Mouse (Mus musculus): ENCODE measurements at regions not wholly inside any gene's neighbourhood (a gene's known extent, or its start where the extent isn't known, plus 50 kb on each side); places are given as distances from the start of the nearest gene placed in this dataset.

GRCm38 (mm10) chr5:43358928-43359765 lies 126.2 kb downstream of the Cpeb2 start:
- H3K27me3 ChIP-seq, result no peaks in the 10 kb centered on the region
- no peaks in the 10 kb centered on the region for H3K9me3 ChIP-seq (replicated peaks)
- no peak overlapping the region for H3K9ac ChIP-seq
- H3K36me3 ChIP-seq (replicated peaks), result no peaks in the 10 kb centered on the region
- ATAC-seq (ENCODE audit: insufficient read depth), result no peak
- WGBS (ENCODE audit: insufficient replicate concordance), result 65% methylated on average over 7 of the region's 7 CpGs
- H3K4me3 ChIP-seq (replicated peaks), result no peak overlapping the region
- peaks cover 15% of the 10 kb centered on the region for H3K4me1 ChIP-seq (replicated peaks)
- H3K27ac ChIP-seq (replicated peaks), result no peak overlapping the region
- no peak overlapping the region for H3K4me2 ChIP-seq

DNA sequence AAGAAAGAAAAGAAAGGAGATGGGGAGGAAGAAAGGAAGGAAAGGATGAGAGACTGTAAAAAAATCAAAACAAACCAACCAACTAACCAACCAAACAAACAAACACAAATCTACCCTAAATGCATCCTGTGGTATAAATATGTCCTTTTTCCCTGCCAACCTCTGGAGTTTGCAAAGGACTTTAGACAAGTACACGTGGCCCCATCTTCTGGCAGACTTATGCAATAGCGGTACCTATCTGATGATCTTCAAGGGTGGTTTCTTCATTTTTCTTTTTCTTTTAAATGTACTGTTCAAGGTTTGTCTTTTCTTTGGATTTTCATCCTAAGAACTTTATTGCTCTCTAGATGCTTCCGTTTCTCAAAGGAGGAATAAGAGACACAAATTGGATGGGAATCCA lies 127.3 kb downstream of the Cpeb2 start:
- H3K9me3 ChIP-seq (replicated peaks), result no peaks in the 10 kb centered on the region
- H3K4me1 ChIP-seq (replicated peaks), result peaks cover 5% of the 10 kb centered on the region
- H3K27me3 ChIP-seq, result no peaks in the 10 kb centered on the region
- no peak overlapping the region for H3K9ac ChIP-seq
- no peak for ATAC-seq (ENCODE audit: insufficient read depth)
- H3K36me3 ChIP-seq (replicated peaks), result no peaks in the 10 kb centered on the region
- no peak overlapping the region for H3K4me2 ChIP-seq
- WGBS (ENCODE audit: insufficient replicate concordance), result 34% methylated on average over 3 of the region's 3 CpGs
- no peak overlapping the region for H3K27ac ChIP-seq (replicated peaks)
- H3K4me3 ChIP-seq (replicated peaks), result no peak overlapping the region

- no peaks in the 10 kb centered on the region for H3K36me3 ChIP-seq (replicated peaks)
- H3K4me2 ChIP-seq, result no peak overlapping the region
- H3K4me1 ChIP-seq (replicated peaks), result no peaks in the 10 kb centered on the region
- H3K9me3 ChIP-seq (replicated peaks), result no peaks in the 10 kb centered on the region
- WGBS (ENCODE audit: insufficient replicate concordance), result 63% methylated on average over 1 of the region's 1 CpGs
- ATAC-seq (ENCODE audit: insufficient read depth), result no peak
- no peak overlapping the region for H3K4me3 ChIP-seq (replicated peaks)
- H3K9ac ChIP-seq, result no peak overlapping the region
- H3K27me3 ChIP-seq, result no peaks in the 10 kb centered on the region
- no peak overlapping the region for H3K27ac ChIP-seq (replicated peaks)
These were observed 128.1 kb downstream of the Cpeb2 start for GRCm38 (mm10) chr5:43361026-43361425.

- no peak for ATAC-seq (ENCODE audit: insufficient read depth)
These were observed 139.4 kb downstream of the Cpeb2 start for GRCm38 (mm10) chr5:43372385-43372784.

DNA sequence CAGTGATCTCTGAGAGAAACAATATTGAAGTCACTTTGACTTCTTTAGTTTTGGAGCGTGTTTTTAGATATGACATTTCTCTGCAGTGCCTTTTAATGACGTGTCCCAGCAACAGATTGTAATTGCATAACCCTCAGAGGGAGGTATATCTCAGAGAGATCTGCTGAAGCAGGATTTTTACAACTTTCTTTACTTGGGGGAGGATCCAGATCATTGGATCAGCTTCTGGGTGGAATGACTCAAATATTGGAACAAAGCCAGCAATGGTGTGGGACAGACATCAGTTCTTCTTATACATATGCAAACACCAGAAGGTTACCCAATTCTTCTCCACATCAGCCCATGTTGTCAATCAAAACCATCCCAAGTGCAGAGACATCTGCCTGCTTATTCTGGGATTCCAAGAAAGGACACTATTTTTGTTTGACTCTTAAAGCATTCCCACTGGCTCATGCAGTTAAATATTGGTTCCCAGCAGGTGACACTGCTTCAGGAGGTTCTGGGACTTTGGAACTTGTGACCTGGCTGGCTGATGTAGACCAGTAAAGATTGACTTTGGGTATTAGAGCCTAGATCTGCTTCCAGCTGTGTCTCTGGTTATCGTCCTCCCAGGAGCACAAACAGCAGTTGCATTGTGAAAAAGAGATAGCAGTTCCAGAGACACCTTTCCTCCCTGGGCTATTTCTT lies 130.5 kb upstream of the C1qtnf7 start:
- Histone ChIP-seq H3K27me3 (no peaks in the 10 kb centered on the region), H3K27ac (replicated peaks) (no peak overlapping the region), H3K9ac (no peak overlapping the region), H3K4me2 (no peak overlapping the region), H3K36me3 (replicated peaks) (no peaks in the 10 kb centered on the region), H3K9me3 (replicated peaks) (no peaks in the 10 kb centered on the region), H3K4me1 (replicated peaks) (no peaks in the 10 kb centered on the region), H3K4me3 (replicated peaks) (no peak overlapping the region)
- no peak for ATAC-seq (ENCODE audit: insufficient read depth)
- WGBS (ENCODE audit: insufficient replicate concordance), result 56% methylated on average over 3 of the region's 3 CpGs

More at GRCm38 (mm10) chr5:43372385-43372784, 139.4 kb downstream of the Cpeb2 start:
- 50% methylated on average over 1 of the region's 1 CpGs for WGBS (ENCODE audit: insufficient replicate concordance)
- Histone ChIP-seq H3K4me2 (no peak overlapping the region), H3K9me3 (replicated peaks) (no peaks in the 10 kb centered on the region), H3K4me1 (replicated peaks) (no peaks in the 10 kb centered on the region), H3K4me3 (replicated peaks) (no peak overlapping the region), H3K27me3 (no peaks in the 10 kb centered on the region), H3K36me3 (replicated peaks) (no peaks in the 10 kb centered on the region), H3K9ac (no peak overlapping the region), H3K27ac (replicated peaks) (no peak overlapping the region)

DNA sequence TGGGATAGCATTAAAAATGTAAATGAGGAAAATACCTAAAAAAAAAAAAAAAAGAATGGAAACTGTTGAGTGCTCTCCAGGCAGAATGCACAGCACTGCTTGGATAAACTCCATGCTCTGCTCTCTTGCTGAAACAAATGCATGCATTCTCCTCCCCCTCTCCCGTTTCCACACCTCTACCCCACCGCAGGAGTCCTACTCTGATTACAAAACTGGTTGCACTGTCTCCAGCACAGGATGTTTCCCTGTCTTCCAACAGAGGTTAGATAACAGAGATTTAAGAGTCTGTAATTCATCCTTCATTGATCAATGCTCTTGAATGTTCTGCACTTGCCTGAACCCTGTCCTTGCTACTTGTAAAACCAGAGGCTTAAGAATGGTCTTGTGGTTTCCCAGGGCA lies 124.3 kb upstream of the C1qtnf7 start:
- Histone ChIP-seq H3K4me2 (no peak overlapping the region), H3K9me3 (replicated peaks) (no peaks in the 10 kb centered on the region), H3K36me3 (replicated peaks) (no peaks in the 10 kb centered on the region), H3K27ac (replicated peaks) (no peak overlapping the region), H3K4me1 (replicated peaks) (no peaks in the 10 kb centered on the region), H3K27me3 (no peaks in the 10 kb centered on the region), H3K4me3 (replicated peaks) (no peak overlapping the region), H3K9ac (no peak overlapping the region)
- 29% methylated on average over 2 of the region's 2 CpGs for WGBS (ENCODE audit: insufficient replicate concordance)
- no peak for ATAC-seq (ENCODE audit: insufficient read depth)

DNA sequence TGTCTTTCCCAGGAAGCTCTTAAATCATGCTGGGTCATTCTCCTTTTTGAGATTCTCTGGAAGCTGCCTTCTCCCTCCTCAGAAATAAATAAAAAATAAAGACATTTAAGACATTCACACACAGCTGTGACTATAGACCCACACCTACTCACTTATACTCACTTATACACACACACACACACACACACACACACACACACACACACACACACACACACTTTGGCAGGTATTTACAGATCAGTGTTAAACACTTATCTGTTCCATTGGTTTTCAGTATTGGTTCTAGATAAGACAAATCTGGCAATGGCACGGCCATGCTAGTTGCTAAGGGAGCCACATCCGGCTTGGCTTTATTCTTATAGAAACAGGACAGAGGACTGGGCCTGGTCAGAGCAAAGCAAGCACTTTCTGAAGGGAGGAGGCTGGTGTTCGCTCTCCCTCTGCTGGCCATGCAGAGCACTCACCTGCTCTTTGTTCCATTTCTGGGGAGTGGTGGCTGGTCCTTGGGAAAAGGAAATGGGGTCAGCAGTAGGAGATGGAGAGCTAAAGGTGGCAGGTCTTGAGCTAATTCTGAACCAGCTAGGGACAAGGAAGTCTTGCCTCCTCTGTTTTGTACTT lies 123.8 kb upstream of the C1qtnf7 start:
- Histone ChIP-seq H3K27ac (replicated peaks) (no peak overlapping the region), H3K36me3 (replicated peaks) (no peaks in the 10 kb centered on the region), H3K4me2 (no peak overlapping the region), H3K4me1 (replicated peaks) (no peaks in the 10 kb centered on the region), H3K4me3 (replicated peaks) (no peak overlapping the region), H3K9me3 (replicated peaks) (no peaks in the 10 kb centered on the region), H3K27me3 (no peaks in the 10 kb centered on the region), H3K9ac (no peak overlapping the region)
- 23% methylated on average over 3 of the region's 3 CpGs for WGBS (ENCODE audit: insufficient replicate concordance)
- ATAC-seq (ENCODE audit: insufficient read depth), result no peak

DNA sequence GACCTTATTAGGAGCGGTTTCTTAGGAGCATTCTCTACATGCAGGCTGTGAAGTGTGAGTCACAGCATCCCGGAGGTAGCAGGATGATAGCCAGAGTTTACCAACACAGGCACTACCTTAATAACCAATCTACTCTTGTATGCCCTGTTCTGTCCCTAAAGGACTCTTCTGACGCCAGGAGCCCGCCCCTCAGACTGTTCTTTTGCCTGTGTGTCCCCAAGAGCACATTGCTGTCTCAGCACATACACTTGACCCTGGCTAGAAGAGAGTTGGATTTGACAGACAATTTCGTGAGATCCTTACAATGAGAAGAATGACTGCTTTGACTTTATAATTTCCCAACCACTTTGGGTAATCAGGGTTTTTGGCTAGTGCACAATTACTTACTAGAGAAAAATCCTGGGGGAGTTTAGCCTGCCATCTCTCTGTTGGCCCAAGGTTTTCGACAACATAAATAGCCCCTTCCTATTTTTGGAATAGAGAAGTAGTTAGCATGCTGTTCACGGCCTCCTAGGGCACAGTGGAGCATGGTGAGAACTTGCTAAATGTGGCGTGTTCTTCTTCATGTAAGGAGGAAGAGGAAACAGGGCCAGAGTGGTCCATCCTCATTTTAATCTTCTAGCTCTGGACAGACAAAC lies 122.3 kb upstream of the C1qtnf7 start:
- ATAC-seq (ENCODE audit: insufficient read depth), result no peak
- Histone ChIP-seq H3K27ac (replicated peaks) (no peak overlapping the region), H3K36me3 (replicated peaks) (no peaks in the 10 kb centered on the region), H3K4me2 (no peak overlapping the region), H3K9me3 (replicated peaks) (no peaks in the 10 kb centered on the region), H3K4me1 (replicated peaks) (no peaks in the 10 kb centered on the region), H3K9ac (no peak overlapping the region), H3K27me3 (no peaks in the 10 kb centered on the region), H3K4me3 (replicated peaks) (no peak overlapping the region)
- WGBS (ENCODE audit: insufficient replicate concordance), result 40% methylated on average over 8 of the region's 8 CpGs

- H3K4me1 ChIP-seq (replicated peaks), result no peaks in the 10 kb centered on the region
- H3K27me3 ChIP-seq, result no peaks in the 10 kb centered on the region
- no peak overlapping the region for H3K4me2 ChIP-seq
- ATAC-seq (ENCODE audit: insufficient read depth), result no peak
- H3K36me3 ChIP-seq (replicated peaks), result no peaks in the 10 kb centered on the region
- H3K9me3 ChIP-seq (replicated peaks), result no peaks in the 10 kb centered on the region
- no peak overlapping the region for H3K27ac ChIP-seq (replicated peaks)
- no peak overlapping the region for H3K4me3 ChIP-seq (replicated peaks)
- H3K9ac ChIP-seq, result no peak overlapping the region
- WGBS (ENCODE audit: insufficient replicate concordance), result 80% methylated on average over 2 of the region's 2 CpGs
These were observed 98.1 kb upstream of the C1qtnf7 start for GRCm38 (mm10) chr5:43417259-43417658.

GRCm38 (mm10) chr5:43422815-43423687 lies 92.3 kb upstream of the C1qtnf7 start:
- WGBS (ENCODE audit: insufficient replicate concordance), result 66% methylated on average over 9 of the region's 9 CpGs
- no peak overlapping the region for H3K9ac ChIP-seq
- H3K27ac ChIP-seq (replicated peaks), result no peak overlapping the region
- H3K27me3 ChIP-seq, result no peaks in the 10 kb centered on the region
- H3K9me3 ChIP-seq (replicated peaks), result no peaks in the 10 kb centered on the region
- H3K4me1 ChIP-seq (replicated peaks), result no peaks in the 10 kb centered on the region
- no peak overlapping the region for H3K4me3 ChIP-seq (replicated peaks)
- no peaks in the 10 kb centered on the region for H3K36me3 ChIP-seq (replicated peaks)
- H3K4me2 ChIP-seq, result no peak overlapping the region
- no peak for ATAC-seq (ENCODE audit: insufficient read depth)
